Mouse (Mus musculus): Measurements from ENCODE around the gene Srarp. TPM values are rescaled to one million over a fixed set of nuclear protein-coding genes. Genes with fewer than 3 reads are reported as not detected.

Gene Srarp
- polyA plus RNA-seq, 2 experiments from 2014 or later, result not detected

DNA sequence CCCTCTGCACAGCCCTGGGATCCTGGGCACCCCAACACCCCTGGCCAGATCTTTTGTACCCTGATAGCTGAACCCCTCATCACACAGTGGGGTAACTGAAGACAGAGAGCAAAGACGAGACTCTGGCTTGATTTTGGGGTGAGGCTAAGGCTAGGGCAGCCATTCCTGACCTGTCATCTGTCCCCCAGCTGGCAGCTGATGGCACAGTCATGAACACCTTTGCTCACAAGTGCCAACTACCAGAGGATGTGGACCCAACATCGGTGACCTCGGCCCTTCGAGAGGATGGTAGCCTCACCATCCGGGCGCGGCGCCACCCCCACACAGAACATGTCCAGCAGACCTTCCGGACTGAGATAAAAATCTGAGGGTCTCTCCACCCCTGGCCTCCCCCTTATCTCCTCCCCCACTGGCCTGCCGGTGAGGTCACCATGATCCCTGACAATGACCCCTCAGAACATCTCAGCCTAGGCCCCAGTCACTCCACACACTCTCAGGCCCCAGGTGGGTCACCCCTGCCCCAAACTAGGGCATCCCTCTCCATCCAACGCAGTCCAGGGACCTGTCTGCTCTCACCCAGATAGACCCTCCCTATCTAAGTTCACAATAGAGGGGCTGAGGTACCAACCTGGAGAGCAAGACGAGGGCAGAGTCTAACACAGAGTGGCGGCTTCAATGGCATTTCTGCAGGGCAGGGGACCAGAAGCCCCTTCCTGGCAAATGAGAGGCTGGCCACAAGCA lies 12.0 kb downstream of the Srarp start:
- ATAC-seq, result no peak

DNA sequence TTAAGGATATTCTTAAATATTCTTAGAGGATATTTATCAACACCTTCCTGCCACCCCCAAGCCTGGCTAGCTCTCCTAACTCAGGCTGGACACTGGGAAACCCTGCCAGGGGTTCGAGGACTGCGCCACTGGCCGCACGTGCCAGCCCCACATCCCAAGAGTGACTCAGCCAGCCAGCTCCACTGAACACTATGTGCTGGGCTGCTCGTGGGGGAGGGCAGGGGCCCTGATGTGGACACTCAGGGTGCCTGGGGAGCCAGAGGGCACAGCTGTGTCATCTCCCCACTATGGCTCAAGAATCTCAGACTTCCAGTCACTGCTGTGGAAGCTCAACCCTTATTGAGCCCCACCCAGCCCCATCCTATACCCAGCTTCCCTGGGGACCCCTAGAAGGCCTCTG lies 12.6 kb downstream of the Srarp start:
- no peak for ATAC-seq

DNA sequence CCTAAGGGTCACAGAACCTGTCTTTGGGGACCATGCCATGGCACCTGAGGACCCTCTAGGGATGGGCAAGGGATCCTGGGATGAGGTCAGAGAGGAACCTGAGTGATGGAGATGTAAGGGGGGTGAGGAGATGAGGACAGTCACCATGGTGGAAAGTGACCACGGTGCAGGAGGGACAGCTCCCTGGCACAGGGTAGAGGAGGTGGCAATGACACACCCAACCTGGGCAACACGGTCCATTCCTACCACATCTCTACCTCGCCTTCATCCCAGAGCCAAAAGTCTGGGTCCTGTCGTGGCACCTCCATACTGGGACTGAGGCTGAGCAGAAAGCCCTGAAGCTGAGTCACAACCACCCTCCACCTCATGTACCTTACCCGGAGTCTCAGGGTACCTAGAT lies 13.1 kb downstream of the Srarp start:
- ATAC-seq, result no peak

DNA sequence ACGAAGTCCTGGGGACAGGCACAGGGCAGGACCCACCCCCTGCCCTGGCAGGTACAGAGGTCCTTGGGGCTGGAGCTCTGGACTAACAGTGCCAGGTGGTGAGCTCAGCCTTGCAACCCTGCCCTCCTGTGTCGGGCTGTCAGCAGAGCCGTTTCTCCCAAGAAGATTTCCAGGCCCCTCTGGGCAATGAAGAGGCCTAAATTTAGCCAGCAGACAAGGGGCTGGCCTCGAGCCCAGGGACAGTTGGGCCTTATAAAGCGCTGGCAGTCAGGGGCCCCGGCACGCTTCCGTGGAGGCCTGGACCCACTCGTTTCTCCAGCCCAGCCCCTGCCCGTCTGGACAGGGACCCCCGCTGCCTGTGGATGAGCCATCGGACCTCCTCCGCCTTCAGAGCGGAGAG lies 14.5 kb downstream of the Srarp start:
- no peak for ATAC-seq

DNA sequence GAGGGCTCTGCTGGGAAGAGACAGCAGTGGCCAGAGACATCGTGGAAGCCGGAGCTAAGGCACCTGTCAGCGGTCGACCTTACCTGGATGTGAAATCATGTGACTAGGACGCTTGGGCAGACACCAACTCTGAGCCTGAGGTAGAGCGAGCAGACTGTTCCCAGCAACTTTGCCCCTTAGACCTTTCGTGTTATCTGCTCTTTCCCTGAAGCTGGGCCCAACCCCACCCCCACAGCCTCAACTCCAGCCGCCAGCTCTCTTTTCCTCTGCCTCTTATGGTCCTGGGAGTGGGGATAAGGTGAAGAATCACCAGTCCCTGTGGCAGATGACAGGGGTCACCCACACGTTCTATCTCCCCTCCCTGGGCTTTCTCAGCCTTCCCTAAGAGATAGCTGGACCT lies 15.0 kb downstream of the Srarp start:
- ATAC-seq, result no peak

DNA sequence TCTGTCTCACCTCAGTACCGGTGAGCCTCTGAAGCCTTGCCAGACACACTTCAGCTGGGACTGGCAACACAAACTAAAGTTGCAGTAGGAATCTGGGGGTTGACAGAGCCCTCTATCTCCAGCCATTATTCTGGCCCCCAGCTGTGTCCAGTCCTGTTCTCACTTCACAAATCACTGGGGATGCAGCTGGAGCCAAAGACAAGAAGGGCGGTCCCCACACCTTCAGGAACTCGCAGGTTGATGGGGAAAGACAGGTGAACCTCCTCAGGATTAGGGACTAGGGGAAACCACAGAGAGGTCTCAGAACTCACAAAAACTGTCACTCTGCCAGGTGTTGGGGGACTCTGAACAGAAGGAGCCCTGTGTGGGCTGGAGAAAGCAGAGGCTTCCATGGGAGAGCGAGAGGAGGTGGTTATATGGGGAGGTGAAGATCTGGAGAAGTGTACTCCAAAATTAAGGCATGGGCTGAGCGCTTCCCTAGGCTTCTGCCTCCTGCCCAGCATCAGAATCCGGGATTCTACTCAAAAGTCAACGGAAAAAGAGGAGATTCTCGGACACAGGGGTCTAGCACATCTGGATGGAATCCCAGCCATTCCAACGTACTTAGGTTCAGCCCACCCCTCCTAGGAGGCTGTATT lies 15.6 kb downstream of the Srarp start, which contains the start of gene Hspb7:
Gene Hspb7 (plus strand): TSS at position 588 of the 638 bp plus-strand sequence.
- ATAC-seq, result no peak

DNA sequence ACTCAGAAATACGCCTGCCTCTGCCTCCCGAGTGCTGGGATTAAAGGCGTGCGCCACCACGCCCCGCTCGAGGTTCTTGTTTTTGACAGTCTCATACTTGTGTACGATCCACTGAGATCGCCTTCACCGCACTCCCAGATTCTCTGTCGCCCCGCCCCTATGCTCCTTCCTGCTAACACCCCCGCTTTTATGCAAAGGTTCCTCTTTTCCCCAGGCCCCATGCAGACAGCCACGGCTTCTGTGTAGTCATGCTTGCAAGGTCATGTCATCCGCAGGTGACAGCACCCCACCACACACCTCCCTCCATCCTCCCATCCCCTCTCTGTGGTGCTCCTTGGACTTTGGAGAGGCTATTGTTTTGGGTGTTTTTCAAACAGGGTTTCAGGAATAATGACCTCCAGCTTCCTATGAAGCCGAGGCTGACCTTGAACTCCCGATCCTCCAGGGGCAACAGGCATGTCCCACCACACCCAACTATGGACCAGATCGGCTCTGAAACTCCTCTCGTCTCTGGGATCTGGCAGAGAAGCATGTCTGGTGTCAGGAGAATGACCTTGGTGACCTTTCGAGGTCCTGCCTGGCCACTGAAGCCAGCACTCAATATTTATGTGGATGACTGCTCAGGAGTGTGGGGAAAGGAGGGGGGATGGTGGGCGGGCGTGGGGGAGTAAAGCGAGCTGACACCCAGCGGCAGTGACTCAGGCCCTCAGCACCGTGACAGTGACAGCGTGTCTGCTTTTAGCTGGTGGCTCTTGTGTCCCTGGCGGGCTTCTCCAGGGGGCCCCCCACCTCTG lies 16.3 kb downstream of the Srarp start:
- ATAC-seq, result peak; percentile 45

DNA sequence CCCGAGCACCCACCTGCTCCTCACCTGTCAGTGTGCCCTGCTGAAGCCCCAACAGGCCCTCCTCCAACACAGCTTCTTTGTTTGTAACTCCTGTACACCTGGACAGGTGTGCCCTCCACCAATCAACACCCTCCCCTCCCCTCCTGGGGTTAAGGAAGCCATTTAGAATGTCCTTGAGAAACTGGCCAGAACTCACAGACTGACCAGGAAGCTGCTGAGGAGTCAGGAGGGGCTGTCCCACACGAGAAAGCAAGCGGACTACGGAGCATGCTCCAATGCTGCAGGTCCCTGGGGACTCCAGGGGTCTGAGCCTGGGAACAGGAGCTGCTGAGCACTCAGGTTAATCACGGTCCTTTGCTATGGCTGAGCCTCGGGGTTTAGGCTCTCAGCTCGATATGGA lies 20.0 kb downstream of the Srarp start, which contains the start of gene Clcnkb:
Gene Clcnkb (minus strand): TSS at position 91 of the 400 bp plus-strand sequence.
- no peak for ATAC-seq

DNA sequence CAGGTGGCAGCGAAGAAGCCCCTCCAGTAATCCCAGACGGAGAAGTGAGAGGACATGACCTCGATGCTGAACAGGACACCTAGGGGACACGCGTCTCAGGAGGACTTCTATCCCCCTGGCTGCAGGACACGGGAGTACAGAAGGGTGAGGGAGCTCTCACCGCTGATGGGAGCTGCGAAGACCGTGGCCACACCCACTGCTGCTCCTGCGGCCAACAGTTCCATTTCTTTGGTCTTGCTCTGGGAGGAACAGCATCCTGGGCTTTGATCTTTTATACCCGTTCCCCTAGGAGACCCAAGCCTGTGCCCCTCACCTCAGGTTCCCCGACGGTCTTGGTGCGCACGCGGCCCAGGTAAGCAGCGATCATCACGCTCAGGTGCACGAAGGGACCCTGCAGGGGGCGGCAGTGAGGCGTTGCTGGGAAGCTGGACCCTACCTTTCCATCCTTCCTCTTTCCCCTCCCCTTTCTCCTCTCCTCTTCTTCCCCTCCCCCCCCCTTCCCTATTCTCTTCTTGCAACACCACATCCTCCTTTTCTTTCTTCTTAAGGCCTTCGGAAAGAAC lies 24.4 kb downstream of the Srarp start:
- ATAC-seq, result no peak

DNA sequence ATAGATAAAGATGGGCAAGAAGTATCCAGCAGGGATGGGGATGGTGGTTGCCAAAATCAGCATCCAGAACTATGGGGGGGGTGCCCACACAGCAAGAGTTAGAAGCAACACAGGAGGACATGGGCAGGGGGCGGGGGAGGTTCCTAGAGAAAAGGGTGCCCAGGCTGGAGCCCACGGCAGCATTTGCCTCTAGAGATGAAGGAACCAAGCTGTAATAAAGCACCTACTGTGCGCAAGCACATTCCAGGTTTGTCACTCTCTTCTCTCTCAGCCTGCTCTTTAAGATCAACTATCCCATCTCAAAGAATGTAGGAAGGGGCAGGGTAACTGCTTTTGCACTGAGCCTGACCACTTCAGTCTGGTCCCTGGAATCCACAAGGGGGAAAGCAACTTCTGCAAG lies 27.3 kb downstream of the Srarp start:
- ATAC-seq, result no peak

DNA sequence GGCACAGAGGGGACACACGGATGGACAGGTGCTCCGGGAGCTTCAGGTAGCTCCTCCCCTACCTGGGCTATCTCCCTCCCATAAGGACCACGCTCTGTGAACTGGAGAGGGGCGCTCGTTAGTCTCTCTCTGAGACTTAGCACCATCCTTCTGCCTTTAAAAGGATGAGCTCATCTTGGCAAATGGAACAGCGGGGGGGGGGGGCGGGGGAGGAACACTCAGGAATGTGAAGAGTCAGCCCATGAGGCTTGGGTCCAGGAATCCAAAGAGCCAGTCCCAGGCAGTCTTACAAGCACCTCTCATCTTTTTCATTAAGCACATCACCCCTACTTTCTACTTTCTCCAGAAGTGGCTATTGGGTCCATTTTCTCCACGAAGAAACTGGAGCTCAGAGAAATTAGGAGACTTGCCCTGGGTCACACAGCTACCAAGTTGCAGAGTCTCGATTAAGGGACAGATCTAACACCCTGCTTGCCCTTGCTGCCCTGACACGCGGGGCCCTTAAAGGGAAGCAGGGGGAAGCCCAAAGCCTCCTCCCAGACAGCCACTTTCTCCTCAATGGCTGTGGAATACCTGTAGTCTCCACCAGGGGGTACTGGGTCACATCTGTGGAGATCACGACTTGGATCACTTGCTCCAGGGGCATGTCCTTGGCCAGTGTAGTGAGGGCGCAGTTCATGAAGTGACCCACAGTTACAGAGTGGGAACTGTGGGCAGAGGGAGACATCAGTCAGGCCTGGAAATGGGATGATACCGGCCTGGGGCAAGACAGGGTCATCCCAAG lies 29.2 kb downstream of the Srarp start:
- ATAC-seq, result peak; percentile 71

DNA sequence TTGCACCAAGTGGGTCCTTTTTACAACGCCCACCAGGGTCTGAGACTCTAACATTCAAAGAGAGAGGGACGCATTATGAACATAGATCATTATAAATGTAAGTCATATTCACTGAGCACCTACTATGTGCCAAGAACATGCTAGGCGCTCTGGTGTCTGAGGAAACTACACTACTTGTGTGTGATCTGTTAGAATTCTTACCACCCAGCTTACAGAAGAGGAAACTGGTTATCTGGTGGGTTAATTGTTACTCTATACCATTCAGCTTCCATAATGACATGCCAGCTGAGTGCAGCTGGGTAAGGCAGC lies 30.6 kb downstream of the Srarp start:
- ATAC-seq, result no peak

DNA sequence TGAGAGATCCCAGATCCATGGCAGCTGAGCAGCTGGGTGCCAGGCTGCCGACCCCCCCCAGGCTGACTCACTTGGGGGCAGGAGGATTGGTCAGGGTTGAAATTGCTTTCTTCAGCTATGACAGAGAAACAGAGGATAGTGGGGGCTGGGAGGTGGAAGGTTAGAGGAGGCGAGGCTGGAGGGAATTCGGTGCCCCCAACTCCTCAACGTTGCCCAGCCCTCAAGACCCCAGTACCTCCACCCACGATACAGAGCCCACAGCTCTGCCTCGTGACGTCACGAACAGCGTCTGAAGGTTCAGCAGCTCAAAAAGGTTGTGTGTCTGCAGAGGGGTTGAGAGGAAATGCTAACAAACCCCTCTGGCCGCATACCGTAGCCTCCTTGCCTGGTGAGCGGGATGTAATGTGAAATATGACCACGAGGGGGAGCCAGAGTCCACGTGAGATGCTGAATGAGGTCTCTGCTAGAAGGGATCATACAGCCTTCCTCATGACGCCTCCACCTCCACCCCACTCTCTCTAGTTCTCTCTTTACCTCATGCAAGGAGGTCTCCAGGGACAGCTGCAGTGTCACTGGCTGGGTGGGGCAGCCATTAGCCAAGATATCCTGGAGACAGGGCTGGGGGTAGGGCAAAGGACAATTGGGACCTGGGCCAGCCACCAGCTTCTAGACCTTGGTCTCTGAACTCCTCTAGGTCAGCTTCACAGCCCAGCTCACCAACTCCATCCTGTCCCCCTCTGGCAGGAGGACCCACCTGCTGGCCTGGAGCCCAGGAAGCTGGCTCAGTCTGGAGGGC lies 31.2 kb downstream of the Srarp start:
- ATAC-seq, result peak; percentile 84

DNA sequence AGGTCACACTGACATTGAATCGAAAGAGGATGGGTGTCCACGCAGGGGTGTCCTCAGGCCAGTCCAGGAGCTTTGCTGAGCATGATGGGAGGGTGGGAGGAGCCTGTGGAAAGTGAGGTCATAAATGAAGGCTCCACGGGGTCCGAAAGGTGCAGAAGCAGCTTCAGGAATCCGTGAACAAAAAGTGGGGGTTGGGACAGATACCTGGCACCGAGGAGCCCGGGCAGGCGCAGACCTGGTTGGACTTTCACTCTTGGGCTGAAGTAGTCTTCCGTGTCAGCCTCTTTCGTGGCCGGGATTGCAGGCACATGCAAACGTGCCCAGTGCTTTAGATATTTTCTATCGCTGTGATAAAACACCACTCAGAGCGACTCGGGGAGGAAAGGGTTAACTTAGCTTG lies 35.7 kb downstream of the Srarp start:
- ATAC-seq, result no peak

DNA sequence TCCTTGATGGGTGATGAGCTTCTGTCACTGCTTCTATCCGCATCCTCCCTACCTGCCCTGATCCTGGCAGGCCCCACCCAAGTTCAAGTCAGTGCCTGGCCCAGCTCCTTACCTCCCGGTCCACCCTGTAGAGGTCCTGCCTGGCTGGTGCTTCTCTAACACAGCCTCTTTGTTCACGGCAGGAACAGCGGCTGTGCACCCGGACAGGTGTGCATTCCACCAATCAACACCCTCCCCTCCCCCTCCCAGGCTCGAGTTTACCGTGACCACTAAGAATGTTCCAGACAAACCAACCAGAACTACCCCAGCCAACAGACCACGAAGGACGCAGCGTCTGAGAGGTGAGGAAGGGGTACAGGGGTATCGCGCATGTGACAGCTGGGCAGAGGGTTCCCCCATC lies 37.4 kb downstream of the Srarp start, which contains the start of gene Clcnka:
Gene Clcnka (minus strand): TSS at position 180 of the 400 bp plus-strand sequence.
- no peak for ATAC-seq

DNA sequence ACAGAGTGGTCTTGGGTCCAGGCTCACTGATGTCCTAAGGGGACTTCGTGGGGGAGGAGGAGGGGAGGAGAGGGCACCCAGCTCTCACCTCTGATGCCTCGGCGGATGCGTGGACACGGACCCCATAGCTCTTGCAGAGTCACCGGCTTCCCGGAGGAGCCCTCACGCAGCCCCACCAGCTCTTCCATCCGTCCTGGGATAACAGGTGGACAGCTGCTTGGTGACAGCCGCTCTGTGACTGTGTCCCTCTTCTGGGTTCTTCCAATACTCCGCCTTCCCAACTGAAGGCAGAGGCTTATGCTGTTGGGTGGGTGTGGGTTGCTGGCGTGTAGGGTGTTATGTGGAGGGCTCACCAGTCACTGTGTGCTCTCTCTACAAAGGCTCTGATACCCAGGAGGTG lies 38.0 kb downstream of the Srarp start:
- no peak for ATAC-seq

DNA sequence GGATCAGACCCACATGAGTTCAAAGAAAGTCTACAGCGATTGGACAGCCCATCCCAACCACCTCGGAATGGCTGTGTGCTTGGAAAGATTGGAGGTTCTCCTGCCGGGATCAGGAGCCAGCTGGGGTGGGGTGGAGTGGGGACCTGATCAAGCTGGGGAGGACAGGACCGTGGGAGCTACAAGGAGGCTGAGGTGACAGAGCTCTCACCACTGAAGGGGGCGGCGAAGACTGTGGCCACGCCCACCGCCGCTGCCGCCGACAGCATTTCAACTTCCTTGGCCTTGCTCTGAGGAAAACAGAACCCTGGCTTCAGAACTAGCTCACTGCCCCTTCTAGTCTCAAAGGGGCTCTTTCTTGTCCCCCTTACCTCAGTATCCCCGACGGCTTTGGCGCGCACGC lies 41.2 kb downstream of the Srarp start:
- ATAC-seq, result no peak

DNA sequence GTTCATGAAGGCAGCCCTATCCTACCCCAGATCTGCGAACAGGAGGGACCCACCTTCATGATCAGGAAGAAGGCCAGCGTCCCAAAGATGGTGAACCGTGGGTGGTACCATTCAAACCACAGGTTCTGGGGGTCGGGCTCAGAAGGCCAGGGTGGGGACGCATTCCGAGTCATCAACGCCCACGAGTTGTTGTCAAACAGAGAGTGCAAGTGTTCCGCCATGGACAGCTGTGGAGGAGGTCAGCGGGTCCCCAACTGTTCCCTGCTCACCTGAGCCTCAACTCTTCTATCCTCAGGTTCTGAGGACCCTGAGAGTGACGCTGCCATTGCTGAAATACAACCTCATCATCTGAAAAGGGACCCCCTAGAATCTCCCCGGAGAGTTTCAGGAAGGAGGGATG lies 44.6 kb downstream of the Srarp start:
- no peak for ATAC-seq

DNA sequence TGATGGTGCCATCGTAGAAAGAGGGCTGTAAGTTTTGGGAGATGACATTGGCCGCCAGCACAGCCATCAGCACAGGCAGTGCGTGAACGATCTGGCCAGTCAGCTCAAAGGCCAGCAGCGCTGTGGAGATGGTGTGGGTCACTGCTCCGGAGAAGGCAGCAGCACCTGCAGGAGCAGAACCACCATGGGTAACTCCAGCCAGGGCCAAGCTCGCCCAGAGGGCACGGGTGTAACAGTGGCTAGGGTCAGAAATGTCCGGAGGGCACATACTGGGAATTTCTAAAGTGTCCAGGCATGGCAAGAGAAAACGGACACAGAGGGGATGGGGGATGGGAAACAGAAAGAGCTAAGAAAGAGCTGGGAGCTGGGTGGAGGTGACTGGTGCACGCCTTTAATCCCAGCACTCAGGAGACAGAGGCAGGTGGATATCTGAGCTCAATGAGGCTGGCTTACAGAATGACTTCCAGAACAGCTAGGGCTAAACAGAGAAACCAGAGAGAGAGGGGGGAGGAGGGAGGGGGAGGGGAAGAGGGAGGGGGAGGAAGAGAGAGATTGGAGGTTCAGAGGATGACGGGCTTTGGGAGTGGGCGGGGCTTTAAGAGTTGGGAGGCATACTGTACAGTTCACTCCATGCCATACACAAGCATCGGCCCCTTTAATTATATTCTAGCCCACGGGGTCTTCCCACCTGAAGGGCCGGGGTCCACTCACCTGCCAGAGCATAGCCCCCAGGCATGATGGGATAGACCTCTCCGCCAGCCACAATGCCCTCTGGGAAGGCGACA lies 46.3 kb downstream of the Srarp start:
- no peak for ATAC-seq

DNA sequence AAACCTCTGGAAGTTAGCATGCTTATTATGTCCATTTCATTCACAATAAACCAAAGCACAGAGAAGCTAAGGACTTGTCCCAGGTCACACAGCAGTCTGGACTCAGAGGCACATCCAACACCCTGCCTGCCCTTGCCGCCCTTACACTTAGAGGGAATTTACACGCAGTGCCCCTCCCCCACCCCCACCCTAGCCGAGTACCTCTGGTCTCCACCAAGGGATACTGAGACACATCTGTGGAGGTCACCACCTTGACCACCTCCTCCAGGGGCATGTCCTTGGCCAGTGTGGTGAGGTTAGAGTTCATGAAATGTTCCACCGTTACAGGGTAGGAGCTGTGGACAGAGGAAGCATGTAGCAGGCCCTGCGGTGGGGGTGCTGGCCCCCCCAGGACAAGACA lies 48.0 kb downstream of the Srarp start:
- no peak for ATAC-seq

Data from CD4-positive, CD25-positive, alpha-beta regulatory T cell, adult 4 months (primary cell).